Mouse (Mus musculus) forebrain, embryonic 10.5 days (tissue): Measurements from ENCODE around the gene Pop7. TPM values are rescaled to one million over a fixed set of nuclear protein-coding genes. Genes with fewer than 3 reads are reported as not detected.
A peak's percentile ranks its signal among the peaks of the same experiment; 100 is the strongest.

Experiments
- DNase-seq: peaks from one replicate; pipeline ENCODE4 v3.0.0-alpha.2; 2017; ENCODE audit warnings: low spot score; ENCODE audit errors: extremely low spot score
- H3K27ac ChIP-seq: fragments of 300-500 bp; sonication (generic); 2 replicates; pipeline ENCODE4 v1.5.1; 2016; ENCODE audit warnings: mild to moderate bottlenecking
- H3K27me3 ChIP-seq: fragments of 300-500 bp; sonication (generic); 2 replicates; pipeline ENCODE4 v1.6.1; 2016; ENCODE audit warnings: mild to moderate bottlenecking; ENCODE audit not compliant: poor library complexity, severe bottlenecking
- H3K36me3 ChIP-seq: fragments of 300-500 bp; sonication (generic); replicated peaks from 2 replicates; pipeline ENCODE4 v1.6.1; 2016; ENCODE audit warnings: mild to moderate bottlenecking, moderate library complexity
- H3K4me1 ChIP-seq: fragments of 300-500 bp; sonication (generic); 2 replicates; pipeline ENCODE4 v1.6.1; 2016
- H3K4me3 ChIP-seq: fragments of 300-500 bp; sonication (generic); 2 replicates; pipeline ENCODE4 v1.5.1; 2016; ENCODE audit warnings: mild to moderate bottlenecking, moderate library complexity
- H3K9me3 ChIP-seq: fragments of 300-500 bp; sonication (generic); 2 replicates; pipeline ENCODE4 v1.6.1; 2016; ENCODE audit warnings: mild to moderate bottlenecking, moderate library complexity
- WGBS: fragments of 180-500 bp; shearing (Covaris S2); methylation state at CpG from one replicate; pipeline ENCODE4 v1.1.7; 2016; 5-methylcytosine and 5-hydroxymethylcytosine counted together
- polyA plus RNA-seq: library from polyadenylated mRNA; unstranded; fragments of >200 nt; fragmentation: Nextera tagmentation; extraction: Ambion mirVana; gene quantifications from 2 replicates; pipeline ENCODE4 v1.2.1, GENCODE M21; 2016

The Pop7 gene
- polyA plus RNA-seq, 1 experiment from 2014 or later: 56.1 TPM

DNA sequence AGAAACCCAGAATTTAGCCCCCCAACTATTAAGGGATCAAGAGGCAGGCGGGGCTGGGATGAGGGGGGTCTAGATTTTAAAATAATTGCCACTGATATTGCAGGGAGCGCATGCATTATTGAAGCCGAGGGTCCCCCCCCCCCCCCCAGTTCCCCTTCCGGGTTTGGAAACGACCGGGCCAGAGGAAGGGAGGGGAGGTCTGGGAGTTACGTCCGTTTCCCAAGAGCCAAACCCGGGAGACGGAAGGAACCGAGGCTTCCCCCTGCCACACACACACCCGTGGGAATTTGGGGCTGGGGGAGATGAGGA, 30.4 kb upstream of the Pop7 start:
- 0% methylated on average over 12 of the region's 12 CpGs for WGBS
- peaks cover 57% of the 10 kb centered on the region for H3K4me1 ChIP-seq

DNA sequence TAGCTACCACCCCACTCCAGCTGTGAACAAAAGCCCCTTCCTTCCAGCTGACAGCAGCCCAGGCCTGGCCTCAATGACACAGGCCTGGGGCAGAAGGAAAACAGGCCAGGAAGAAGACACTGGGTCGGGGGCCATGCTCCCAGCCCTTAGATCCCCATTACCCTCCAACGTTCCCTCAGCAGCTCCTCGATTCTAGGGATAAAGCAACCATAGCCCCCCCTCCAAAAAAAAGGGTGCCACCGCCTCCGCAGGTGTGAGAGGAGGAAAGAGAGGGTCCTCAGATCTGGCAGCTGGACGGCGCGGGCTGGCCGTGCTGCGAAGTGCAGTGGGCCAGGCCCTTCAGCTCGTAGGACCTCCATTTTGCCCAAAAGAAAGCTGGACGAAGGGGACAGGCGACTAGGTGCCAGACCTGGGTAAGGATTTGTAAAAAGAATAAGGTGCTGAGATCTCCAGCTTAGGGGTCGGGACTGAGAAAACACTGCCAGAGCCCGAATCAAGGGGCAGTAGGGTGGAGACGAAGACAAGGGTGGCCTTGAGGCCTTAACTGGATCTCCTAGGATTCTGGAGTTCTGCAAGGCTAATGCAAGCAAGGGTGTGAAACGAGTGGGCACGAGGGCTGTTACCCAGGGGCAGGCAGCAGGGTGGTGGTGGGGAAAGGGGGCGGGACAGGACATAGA, 30.0 kb upstream of the Pop7 start:
- peak; percentile 53 for DNase-seq
- under 1% methylated on average over 19 of the region's 19 CpGs for WGBS
- H3K9me3 ChIP-seq: no peaks in the 10 kb centered on the region
- peak overlapping the region; percentile 94 for H3K4me3 ChIP-seq
- H3K4me1 ChIP-seq: peaks cover 57% of the 10 kb centered on the region
- peak overlapping the region; percentile 95 for H3K27ac ChIP-seq
- no peaks in the 10 kb centered on the region for H3K27me3 ChIP-seq
- H3K36me3 ChIP-seq: peaks cover 36% of the 10 kb centered on the region

More for the DNA sequence above, 30.4 kb upstream of the Pop7 start:
- Histone ChIP-seq H3K4me3 (peak overlapping the region; percentile 94), H3K27ac (peak overlapping the region; percentile 95), H3K27me3 (no peaks in the 10 kb centered on the region), H3K9me3 (no peaks in the 10 kb centered on the region), H3K36me3 (peaks cover 31% of the 10 kb centered on the region)
- DNase-seq: no peak

DNA sequence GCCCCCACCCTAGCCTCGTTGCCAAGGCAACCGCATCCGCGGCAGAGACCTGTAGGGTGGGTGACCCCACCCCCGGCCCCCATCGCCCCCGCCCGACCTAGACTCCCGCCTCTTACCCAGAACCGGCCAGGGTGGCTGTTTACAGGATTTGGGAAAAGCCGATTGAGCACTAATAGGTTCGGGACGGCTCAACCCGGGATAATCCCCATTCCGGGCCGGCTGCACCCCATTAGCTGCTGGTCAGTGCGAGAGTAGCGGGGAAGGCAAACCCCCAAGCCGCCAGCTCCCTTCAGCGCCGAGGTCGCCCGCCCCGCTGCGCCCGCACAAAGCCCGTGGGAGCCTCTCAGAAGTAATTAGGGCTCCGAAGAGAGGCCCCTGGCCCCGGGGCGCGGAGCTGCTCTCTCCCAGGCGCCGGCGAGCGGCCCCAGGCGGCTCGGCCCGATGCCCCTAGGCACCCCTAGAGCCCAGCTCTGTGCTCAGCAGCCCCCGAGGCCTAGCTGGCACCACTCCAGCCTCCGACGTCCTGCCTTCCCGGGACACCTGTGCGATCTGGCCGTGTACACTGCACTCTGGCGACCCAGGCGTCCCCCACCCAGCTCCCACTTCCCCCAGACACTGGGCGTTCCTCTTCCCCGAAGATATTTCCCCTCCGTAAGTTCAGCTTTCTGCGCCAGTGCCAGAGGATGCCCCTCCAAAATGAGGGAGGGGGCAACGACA, 29.3 kb upstream of the Pop7 start:
- peak overlapping the region; percentile 94 for H3K4me3 ChIP-seq
- H3K9me3 ChIP-seq: no peaks in the 10 kb centered on the region
- H3K27me3 ChIP-seq: no peaks in the 10 kb centered on the region
- peak overlapping the region; percentile 95 for H3K27ac ChIP-seq
- DNase-seq: peak; percentile 85
- peaks cover 62% of the 10 kb centered on the region for H3K4me1 ChIP-seq
- under 1% methylated on average over 51 of the region's 51 CpGs for WGBS
- H3K36me3 ChIP-seq: peaks cover 43% of the 10 kb centered on the region

DNA sequence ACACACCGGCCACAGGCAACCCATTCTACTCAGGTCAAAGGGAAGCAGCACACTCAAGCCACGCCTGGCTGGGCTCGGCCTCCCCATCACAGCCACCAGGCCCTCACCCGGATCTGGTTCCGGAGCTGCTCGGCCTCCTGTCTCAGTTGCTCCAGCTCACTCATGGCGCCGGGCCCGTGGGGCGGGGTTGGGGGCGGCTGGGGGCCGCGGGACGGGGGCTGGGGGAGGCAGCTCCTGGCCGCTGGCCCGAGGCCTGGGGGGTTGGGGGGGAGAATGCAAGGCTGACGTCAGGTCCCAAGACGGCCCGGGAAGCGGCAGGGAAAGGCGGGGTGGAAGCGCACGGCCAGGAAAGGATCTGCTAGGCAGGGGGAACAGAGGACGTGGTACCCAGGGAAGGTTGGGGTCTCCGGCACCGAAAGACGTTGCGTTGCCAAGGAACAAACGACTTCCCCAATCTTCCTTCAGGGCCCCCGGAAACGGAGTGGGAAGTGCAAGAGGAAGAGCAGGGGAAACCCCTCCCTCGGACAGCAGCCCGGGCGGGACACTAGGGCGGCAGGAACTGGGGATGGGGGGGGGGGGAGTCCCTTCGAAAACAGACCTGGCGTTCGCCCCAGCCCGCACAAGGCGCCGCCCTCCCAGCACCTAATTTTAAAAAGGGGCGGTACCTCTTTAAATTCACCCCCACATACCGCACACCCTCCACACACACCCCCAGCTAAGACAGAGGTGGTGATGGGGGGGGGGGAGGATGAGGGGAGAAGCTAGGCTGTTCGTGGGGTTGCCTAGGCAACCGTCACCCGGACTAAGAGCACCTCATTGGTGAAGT, 28.5 kb upstream of the Pop7 start:
- peaks cover 69% of the 10 kb centered on the region for H3K4me1 ChIP-seq
- under 1% methylated on average over 46 of the region's 46 CpGs for WGBS
- peak; percentile 59 for DNase-seq
- peak overlapping the region; percentile 95 for H3K27ac ChIP-seq
- no peaks in the 10 kb centered on the region for H3K27me3 ChIP-seq
- peak overlapping the region; percentile 94 for H3K4me3 ChIP-seq
- peaks cover 50% of the 10 kb centered on the region for H3K36me3 ChIP-seq
- H3K9me3 ChIP-seq: no peaks in the 10 kb centered on the region

DNA sequence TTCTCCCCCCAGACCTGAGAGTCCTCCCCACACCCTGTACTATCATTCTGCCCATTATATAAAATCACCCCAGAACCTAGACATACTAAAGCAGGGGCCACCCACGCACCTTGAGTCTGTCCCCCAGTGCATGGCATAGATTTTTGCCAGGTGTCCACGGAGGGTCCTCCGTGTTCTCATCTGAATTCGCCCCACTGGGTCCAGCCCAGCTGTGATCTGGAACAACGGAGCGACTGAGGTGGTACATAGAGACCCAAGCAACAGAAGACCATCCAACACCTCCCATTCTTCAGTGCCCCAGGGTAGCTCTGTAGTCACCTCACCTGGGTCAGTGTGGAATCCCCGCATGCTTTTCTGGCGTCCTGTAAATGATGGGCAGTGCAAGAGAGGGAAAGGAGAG, 27.8 kb upstream of the Pop7 start:
- Histone ChIP-seq H3K4me1 (peaks cover 69% of the 10 kb centered on the region), H3K9me3 (no peaks in the 10 kb centered on the region), H3K27ac (peak overlapping the region; percentile 95), H3K4me3 (peak overlapping the region; percentile 94), H3K27me3 (no peaks in the 10 kb centered on the region), H3K36me3 (peaks cover 57% of the 10 kb centered on the region)
- 78% methylated on average over 8 of the region's 8 CpGs for WGBS
- no peak for DNase-seq

DNA sequence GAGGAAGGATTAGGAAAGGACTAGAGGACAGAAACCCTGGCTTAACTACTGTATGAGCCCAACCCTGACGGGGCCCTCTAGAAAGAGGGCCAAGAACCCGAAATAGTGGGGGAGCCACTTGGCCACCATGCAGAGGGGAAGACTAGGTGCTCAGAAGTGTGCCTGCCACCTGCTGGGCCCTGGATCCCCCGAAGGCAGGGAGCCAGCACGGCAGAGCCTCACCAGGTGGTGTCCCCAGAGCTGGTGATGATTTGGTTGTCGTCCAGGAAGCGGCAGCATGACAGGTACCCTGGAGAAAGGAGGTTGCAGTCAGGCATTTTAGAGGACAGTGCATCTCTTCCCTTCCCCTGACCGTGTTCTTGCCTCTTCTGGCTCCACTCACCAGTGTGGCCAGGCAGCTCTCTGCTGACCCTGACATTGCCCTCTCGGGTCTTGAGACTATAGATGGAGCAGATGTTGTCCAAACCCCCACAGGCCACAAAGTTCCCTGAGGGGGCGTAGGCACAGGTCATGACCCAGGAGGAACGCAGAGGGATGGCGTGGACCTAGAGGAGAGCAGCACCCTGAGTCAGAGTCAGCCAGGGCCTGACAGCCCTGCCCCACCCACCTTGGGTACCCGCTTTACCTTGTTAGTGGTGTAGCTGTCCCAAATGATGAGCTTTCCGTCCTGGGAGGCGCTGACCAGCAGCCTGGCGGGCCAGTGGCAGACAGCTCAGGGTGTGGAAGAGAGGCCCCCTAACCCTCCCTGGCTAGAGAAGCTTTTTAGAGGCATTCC, 27.1 kb upstream of the Pop7 start:
- Histone ChIP-seq H3K27ac (0 out of 2 replicates have a peak overlapping the region, but pooled peaks have one; percentile 20), H3K9me3 (no peaks in the 10 kb centered on the region), H3K36me3 (peaks cover 64% of the 10 kb centered on the region), H3K27me3 (no peaks in the 10 kb centered on the region), H3K4me1 (peaks cover 69% of the 10 kb centered on the region), H3K4me3 (peak overlapping the region; percentile 94)
- 77% methylated on average over 15 of the region's 15 CpGs for WGBS
- DNase-seq: no peak

DNA sequence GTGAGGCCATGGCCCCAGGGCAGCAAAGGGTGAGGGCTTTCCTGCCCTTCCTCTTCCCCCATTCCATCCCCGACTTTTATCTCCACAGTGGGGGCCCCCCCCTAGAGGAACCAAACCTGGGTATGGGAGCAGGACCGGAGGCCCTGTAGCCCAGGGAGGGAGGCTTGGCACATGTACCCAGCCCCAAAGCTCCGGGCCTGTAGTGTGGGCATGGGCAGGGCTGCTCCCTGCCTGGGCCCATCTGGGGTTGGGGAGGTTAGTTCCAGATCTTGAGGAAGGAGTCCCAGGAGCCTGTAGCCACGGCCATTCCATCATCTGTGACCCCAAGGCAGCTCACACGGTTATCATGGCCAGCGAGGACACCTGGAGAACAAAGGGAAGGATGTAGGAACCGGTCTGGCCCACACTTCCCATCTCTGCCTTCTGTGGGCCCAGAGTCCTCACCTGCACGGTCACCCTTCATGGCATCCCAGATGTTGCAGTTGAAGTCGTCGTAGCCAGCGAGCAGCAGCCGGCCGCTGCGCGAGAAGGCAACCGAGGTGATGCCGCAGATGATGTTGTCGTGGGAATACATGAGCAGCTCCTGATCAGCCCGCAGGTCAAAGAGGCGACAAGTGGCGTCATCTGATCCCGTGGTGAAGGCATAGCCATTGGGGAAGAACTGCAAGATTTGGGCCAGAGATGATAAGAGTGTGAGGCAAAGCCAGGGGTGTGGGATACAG, 26.1 kb upstream of the Pop7 start:
- H3K36me3 ChIP-seq: peaks cover 74% of the 10 kb centered on the region
- peak overlapping the region; percentile 94; the same call in 1 of the 2 replicates for H3K4me3 ChIP-seq
- H3K9me3 ChIP-seq: no peaks in the 10 kb centered on the region
- 89% methylated on average over 22 of the region's 22 CpGs for WGBS
- H3K27ac ChIP-seq: 0 out of 2 replicates have a peak overlapping the region, but pooled peaks have one; percentile 30
- no peaks in the 10 kb centered on the region for H3K27me3 ChIP-seq
- DNase-seq: no peak
- peaks cover 62% of the 10 kb centered on the region for H3K4me1 ChIP-seq

DNA sequence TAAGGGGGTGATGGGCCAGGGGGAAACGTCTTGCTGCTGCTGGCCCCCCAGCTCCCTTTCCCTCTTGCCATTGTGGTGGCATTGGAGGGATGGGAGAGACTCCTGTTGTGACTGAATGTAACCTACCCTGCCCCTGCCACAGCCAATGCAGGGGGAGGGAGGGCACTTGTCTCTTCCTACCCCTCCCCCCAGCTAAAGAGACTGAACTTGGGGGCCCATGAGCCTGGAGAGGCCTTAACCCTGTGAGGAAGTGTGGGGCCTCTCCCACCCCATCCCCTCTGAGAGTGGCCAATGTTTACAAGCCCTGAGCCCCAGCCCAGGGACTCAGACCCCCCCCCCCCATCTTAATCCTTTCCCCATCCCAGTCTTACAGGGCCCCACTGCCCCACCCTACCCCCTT, 25.1 kb upstream of the Pop7 start:
- peaks cover 61% of the 10 kb centered on the region for H3K4me1 ChIP-seq
- WGBS: 63% methylated on average over 1 of the region's 1 CpGs
- H3K9me3 ChIP-seq: no peaks in the 10 kb centered on the region
- no peak for DNase-seq
- no peak overlapping the region for H3K27ac ChIP-seq
- no peaks in the 10 kb centered on the region for H3K27me3 ChIP-seq
- peak overlapping the region; percentile 5; the same call in 1 of the 2 replicates for H3K4me3 ChIP-seq
- H3K36me3 ChIP-seq: peaks cover 84% of the 10 kb centered on the region

DNA sequence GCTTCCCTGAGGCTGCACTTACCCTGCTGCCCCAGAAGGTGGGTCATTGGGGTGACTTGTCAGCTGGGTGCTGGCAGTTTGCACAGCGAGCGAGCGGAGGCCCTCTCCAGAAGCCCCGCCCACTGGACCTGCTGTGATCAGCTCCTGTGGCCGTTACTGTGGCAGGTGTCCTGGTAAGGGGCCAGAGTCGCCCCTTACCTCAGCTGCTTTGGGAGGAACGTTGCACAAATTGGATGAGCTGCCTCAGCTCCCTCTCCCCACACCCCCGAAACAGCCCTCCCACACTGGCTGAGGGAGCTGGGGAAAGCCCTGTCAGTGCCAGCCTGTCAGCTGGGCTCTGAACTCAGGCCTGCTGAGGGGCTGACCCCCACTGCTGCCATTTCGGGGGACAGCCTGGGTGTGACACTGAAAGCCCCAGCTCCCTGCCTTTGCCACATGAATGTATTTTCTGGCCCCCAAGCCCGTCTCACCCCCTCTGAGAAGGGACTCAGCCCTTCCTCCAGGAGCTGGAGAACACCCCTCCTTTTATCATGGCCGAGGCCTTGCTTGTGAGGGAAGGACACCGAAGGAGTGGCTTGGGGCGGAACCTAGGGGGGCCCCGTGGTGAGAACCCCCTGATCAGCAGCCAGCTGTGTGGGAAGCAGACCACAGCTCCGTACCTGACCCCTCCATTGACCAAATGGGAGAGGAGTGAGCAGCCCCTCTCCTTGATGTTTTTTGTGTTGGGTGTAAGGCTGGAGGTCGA, 24.0 kb upstream of the Pop7 start:
- WGBS: 56% methylated on average over 16 of the region's 16 CpGs
- DNase-seq: no peak
- Histone ChIP-seq H3K27ac (peak overlapping the region; percentile 66), H3K4me3 (peak overlapping the region; percentile 10; the same call in 1 of the 2 replicates), H3K36me3 (peaks cover 95% of the 10 kb centered on the region), H3K9me3 (no peaks in the 10 kb centered on the region), H3K27me3 (no peaks in the 10 kb centered on the region), H3K4me1 (peaks cover 51% of the 10 kb centered on the region)

DNA sequence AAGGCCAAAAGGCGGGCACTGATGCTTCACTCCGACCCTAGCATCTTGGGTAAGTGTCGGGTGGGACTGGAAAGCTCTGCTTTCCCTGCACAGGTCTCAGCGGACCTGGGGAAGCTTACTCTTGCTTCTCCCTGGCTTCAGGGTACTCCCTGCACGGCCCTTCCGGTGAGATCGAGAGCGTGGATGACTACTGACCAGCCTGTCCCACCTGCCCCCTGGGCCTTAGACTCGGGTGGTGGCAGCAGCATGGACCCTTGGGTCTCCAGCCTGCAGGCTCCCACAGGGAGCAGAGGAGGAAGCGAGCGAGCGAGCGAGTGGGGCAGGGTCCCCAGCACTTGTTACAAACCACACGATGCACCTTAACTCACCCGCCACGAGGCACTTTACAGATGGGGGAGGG, 23.2 kb upstream of the Pop7 start:
- H3K9me3 ChIP-seq: no peaks in the 10 kb centered on the region
- peaks cover 42% of the 10 kb centered on the region for H3K4me1 ChIP-seq
- H3K4me3 ChIP-seq: no peak overlapping the region
- DNase-seq: no peak
- WGBS: 82% methylated on average over 16 of the region's 16 CpGs
- peaks cover 100% of the 10 kb centered on the region for H3K36me3 ChIP-seq
- no peak overlapping the region for H3K27ac ChIP-seq
- H3K27me3 ChIP-seq: no peaks in the 10 kb centered on the region

DNA sequence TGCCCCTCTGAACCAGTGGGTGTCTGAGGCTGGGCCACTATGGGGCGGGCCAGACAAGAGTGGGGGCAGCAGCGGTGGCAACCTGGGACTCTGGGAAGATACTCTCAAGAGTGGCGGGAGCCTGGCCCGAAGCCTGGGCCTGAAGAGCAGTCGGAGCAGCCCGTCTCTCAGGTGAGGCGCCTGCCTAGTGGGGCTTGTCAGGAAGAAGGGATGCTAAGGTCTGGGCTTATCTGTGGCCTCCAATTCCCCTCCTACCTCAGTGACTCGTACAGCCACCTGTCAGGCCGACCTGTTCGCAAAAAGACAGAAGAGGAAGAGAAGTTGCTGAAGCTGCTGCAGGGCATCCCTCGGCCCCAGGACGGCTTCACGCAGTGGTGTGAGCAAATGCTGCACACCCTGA, 22.4 kb upstream of the Pop7 start:
- no peak overlapping the region for H3K27ac ChIP-seq
- WGBS: 92% methylated on average over 13 of the region's 13 CpGs

More for the DNA sequence above, 22.4 kb upstream of the Pop7 start:
- peaks cover 34% of the 10 kb centered on the region for H3K4me1 ChIP-seq
- no peak for DNase-seq
- peaks cover 100% of the 10 kb centered on the region for H3K36me3 ChIP-seq
- H3K27me3 ChIP-seq: no peaks in the 10 kb centered on the region
- H3K4me3 ChIP-seq: no peak overlapping the region
- no peaks in the 10 kb centered on the region for H3K9me3 ChIP-seq
